Mouse (Mus musculus) liver, embryonic 15.5 days (tissue): ENCODE measurements around the gene Cdk2ap1. TPM values are rescaled to one million over a fixed set of nuclear protein-coding genes. Genes with fewer than 3 reads are reported as not detected.
"Not testable (repeated sequence)": the region's sequence is repeated elsewhere in the genome, so short reads cannot be mapped to it uniquely, and the experiment has no call there.

Experiments
- ATAC-seq: fragments of 200-750 bp; cut with Nextera tagmentation; 2 replicates; pipeline ENCODE4 v1.8.0; 2017; ENCODE audit warnings: moderate number of reproducible peaks, mild to moderate bottlenecking, moderate library complexity; ENCODE audit not compliant: insufficient read depth
- H3K27ac ChIP-seq: fragments of 300-500 bp; sonication (generic); replicated peaks from 2 replicates; pipeline ENCODE4 v1.5.1; 2015; ENCODE audit warnings: mild to moderate bottlenecking, inconsistent platforms
- H3K27me3 ChIP-seq: fragments of 300-500 bp; sonication (generic); 2 replicates; pipeline ENCODE4 v1.6.1; 2015; ENCODE audit warnings: mild to moderate bottlenecking, inconsistent platforms
- H3K36me3 ChIP-seq: fragments of 300-500 bp; sonication (generic); replicated peaks from 2 replicates; pipeline ENCODE4 v1.6.1; 2015; ENCODE audit warnings: moderate library complexity, mild to moderate bottlenecking, inconsistent platforms
- H3K4me1 ChIP-seq: fragments of 300-500 bp; sonication (generic); replicated peaks from 2 replicates; pipeline ENCODE4 v1.6.1; 2015; ENCODE audit warnings: inconsistent platforms
- H3K4me2 ChIP-seq: fragments of 300-500 bp; sonication (generic); 2 replicates; pipeline ENCODE4 v1.6.1; 2015; ENCODE audit warnings: moderate library complexity, mild to moderate bottlenecking, inconsistent platforms
- H3K4me3 ChIP-seq: fragments of 300-500 bp; sonication (generic); replicated peaks from 2 replicates; pipeline ENCODE4 v1.5.1; 2015; ENCODE audit warnings: mild to moderate bottlenecking, inconsistent platforms
- H3K9ac ChIP-seq: fragments of 300-500 bp; sonication (generic); 2 replicates; pipeline ENCODE4 v1.6.1; 2015; ENCODE audit warnings: moderate library complexity, mild to moderate bottlenecking, inconsistent platforms
- H3K9me3 ChIP-seq: fragments of 300-500 bp; sonication (generic); replicated peaks from 2 replicates; pipeline ENCODE4 v1.6.1; 2016; ENCODE audit warnings: inconsistent platforms
- WGBS: fragments of 180-500 bp; shearing (Covaris S2); methylation state at CpG from one replicate; pipeline ENCODE4 v1.1.7; 2015; ENCODE audit warnings: mixed read lengths; ENCODE audit not compliant: insufficient replicate concordance; 5-methylcytosine and 5-hydroxymethylcytosine counted together
- polyA plus RNA-seq: library from polyadenylated mRNA; unstranded; fragments of >200 nt; fragmentation: Nextera tagmentation; extraction: Ambion mirVana; gene quantifications from 2 replicates; pipeline ENCODE4 v1.2.1, GENCODE M21; 2015

Gene Cdk2ap1
- polyA plus RNA-seq, 1 experiment from 2014 or later, result 31.1 TPM

- H3K9ac ChIP-seq, result peak overlapping the region; percentile 73
- no peaks in the 10 kb centered on the region for H3K9me3 ChIP-seq
- no peaks in the 10 kb centered on the region for H3K27me3 ChIP-seq
- 1% methylated on average over 8 of the region's 8 CpGs for WGBS
- H3K36me3 ChIP-seq, result peaks cover 21% of the 10 kb centered on the region
- peaks cover 23% of the 10 kb centered on the region for H3K4me1 ChIP-seq
- peak overlapping the region; percentile 93 for H3K27ac ChIP-seq
- peak overlapping the region; percentile 89 for H3K4me2 ChIP-seq
- no peak for ATAC-seq
- peak overlapping the region; percentile 80 for H3K4me3 ChIP-seq
Observed at GRCm38 (mm10) chr5:124326829-124327228, 36.1 kb downstream of the Cdk2ap1 start.

- Histone ChIP-seq H3K36me3 (peaks cover 58% of the 10 kb centered on the region), H3K4me2 (no peak overlapping the region), H3K9ac (no peak overlapping the region), H3K4me3 (no peak overlapping the region), H3K27me3 (no peaks in the 10 kb centered on the region), H3K4me1 (peaks cover 14% of the 10 kb centered on the region), H3K27ac (no peak overlapping the region), H3K9me3 (no peaks in the 10 kb centered on the region)
- ATAC-seq, result peak; percentile 67; the same call in 1 of the 2 replicates
- 39% methylated on average over 7 of the region's 7 CpGs for WGBS
Observed at GRCm38 (mm10) chr5:124317648-124318047, 45.2 kb downstream of the Cdk2ap1 start.

GRCm38 (mm10) chr5:124315941-124316340 lies 46.9 kb downstream of the Cdk2ap1 start:
- no peaks in the 10 kb centered on the region for H3K27me3 ChIP-seq
- H3K27ac ChIP-seq, result no peak overlapping the region
- peaks cover 14% of the 10 kb centered on the region for H3K4me1 ChIP-seq
- H3K9me3 ChIP-seq, result 0 out of 2 replicates have a peak, but pooled peaks cover 4% of the 10 kb centered on the region
- 89% methylated on average over 11 of the region's 11 CpGs for WGBS
- no peak overlapping the region for H3K4me3 ChIP-seq
- H3K4me2 ChIP-seq, result no peak overlapping the region
- ATAC-seq, result no peak
- H3K36me3 ChIP-seq, result peaks cover 62% of the 10 kb centered on the region
- H3K9ac ChIP-seq, result no peak overlapping the region

DNA sequence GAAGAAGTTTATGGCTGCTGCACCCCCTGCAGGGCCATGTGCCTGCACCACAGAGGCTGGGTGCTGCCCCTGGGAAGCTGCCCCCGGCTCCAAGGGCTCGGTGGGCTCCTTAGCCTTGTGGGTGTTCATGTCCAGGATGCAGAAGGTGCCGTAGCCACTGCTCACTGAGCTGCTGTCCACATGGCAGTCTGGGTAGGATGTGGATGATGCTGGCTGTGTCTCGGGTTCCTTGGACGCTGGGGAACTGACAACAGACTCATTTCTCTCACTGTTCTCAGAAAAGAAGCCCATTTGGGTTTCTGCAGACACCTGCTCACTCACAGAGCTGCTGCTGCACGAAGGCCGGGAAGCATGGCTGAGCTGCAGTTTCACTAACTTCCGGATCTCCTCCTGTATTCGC lies 47.4 kb downstream of the Cdk2ap1 start:
- Histone ChIP-seq H3K36me3 (peaks cover 58% of the 10 kb centered on the region), H3K4me1 (peaks cover 14% of the 10 kb centered on the region), H3K4me2 (no peak overlapping the region), H3K27me3 (no peaks in the 10 kb centered on the region), H3K9ac (no peak overlapping the region), H3K9me3 (0 out of 2 replicates have a peak, but pooled peaks cover 4% of the 10 kb centered on the region), H3K4me3 (no peak overlapping the region), H3K27ac (no peak overlapping the region)
- no peak for ATAC-seq
- WGBS, result 86% methylated on average over 9 of the region's 9 CpGs

DNA sequence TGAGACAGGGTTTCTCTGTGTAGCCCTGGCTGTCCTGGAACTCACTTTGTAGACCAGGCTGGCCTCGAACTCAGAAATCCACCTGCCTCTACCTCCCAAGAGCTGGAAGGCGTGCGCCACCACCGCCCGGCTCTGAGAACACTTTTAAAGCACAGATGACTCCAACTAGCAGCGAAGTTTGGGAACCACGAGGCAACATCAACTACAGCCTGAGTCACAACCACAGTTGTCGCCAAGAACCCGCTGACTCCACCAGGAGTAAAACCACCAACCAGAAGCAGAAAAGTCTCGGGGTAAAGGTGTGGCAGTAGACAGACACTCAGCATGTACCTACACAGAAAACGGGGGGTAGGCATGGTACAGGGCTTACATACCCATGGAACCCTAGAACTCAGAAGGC lies 52.8 kb downstream of the Cdk2ap1 start:
- Histone ChIP-seq H3K27me3 (no peaks in the 10 kb centered on the region), H3K4me3 (no peak overlapping the region), H3K9me3 (0 out of 2 replicates have a peak, but pooled peaks cover 4% of the 10 kb centered on the region), H3K9ac (no peak overlapping the region), H3K4me2 (no peak overlapping the region), H3K27ac (no peak overlapping the region), H3K36me3 (peaks cover 72% of the 10 kb centered on the region), H3K4me1 (no peaks in the 10 kb centered on the region)
- 80% methylated on average over 11 of the region's 11 CpGs for WGBS
- no peak for ATAC-seq

DNA sequence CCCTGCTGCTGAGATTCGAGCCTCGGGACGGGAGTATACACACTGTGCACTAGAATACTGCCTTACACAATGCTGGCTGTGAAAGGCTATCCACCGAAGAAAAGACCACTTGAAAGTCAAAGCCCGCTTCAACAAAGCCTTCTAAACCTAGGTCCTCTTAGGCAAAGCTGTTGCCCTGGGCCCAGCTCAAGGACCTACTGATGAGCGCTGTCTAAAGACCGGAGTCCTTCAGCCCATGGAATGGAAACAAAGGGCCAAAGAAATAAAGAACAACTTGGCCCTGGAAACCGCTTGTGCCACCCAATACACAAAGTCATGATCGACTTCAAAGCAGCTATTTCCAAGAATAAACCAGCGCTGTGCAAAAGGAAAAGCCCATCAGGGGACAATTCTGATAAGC lies 53.7 kb downstream of the Cdk2ap1 start:
- WGBS, result 84% methylated on average over 10 of the region's 10 CpGs
- no peaks in the 10 kb centered on the region for H3K4me1 ChIP-seq
- H3K4me2 ChIP-seq, result no peak overlapping the region
- no peak overlapping the region for H3K27ac ChIP-seq
- H3K27me3 ChIP-seq, result no peaks in the 10 kb centered on the region
- H3K36me3 ChIP-seq, result peaks cover 64% of the 10 kb centered on the region
- H3K4me3 ChIP-seq, result no peak overlapping the region
- no peak overlapping the region for H3K9ac ChIP-seq
- ATAC-seq, result no peak
- 0 out of 2 replicates have a peak, but pooled peaks cover 4% of the 10 kb centered on the region for H3K9me3 ChIP-seq

- H3K36me3 ChIP-seq, result peaks cover 53% of the 10 kb centered on the region
- not testable (repeated sequence) for H3K4me2 ChIP-seq, ATAC-seq, H3K4me1 ChIP-seq, H3K27me3 ChIP-seq, H3K9me3 ChIP-seq, H3K27ac ChIP-seq, H3K4me3 ChIP-seq, H3K9ac ChIP-seq
- WGBS, result 77% methylated on average over 6 of the region's 6 CpGs
Observed at GRCm38 (mm10) chr5:124302853-124303252, 60.0 kb downstream of the Cdk2ap1 start.

- no peaks in the 10 kb centered on the region for H3K4me1 ChIP-seq
- no peak overlapping the region for H3K9ac ChIP-seq
- no peaks in the 10 kb centered on the region for H3K27me3 ChIP-seq
- H3K9me3 ChIP-seq, result no peaks in the 10 kb centered on the region
- H3K4me2 ChIP-seq, result no peak overlapping the region
- H3K27ac ChIP-seq, result no peak overlapping the region
- 63% methylated on average over 4 of the region's 4 CpGs for WGBS
- ATAC-seq, result no peak
- peaks cover 47% of the 10 kb centered on the region for H3K36me3 ChIP-seq
- no peak overlapping the region for H3K4me3 ChIP-seq
Observed at GRCm38 (mm10) chr5:124300132-124300531, 62.8 kb downstream of the Cdk2ap1 start.

DNA sequence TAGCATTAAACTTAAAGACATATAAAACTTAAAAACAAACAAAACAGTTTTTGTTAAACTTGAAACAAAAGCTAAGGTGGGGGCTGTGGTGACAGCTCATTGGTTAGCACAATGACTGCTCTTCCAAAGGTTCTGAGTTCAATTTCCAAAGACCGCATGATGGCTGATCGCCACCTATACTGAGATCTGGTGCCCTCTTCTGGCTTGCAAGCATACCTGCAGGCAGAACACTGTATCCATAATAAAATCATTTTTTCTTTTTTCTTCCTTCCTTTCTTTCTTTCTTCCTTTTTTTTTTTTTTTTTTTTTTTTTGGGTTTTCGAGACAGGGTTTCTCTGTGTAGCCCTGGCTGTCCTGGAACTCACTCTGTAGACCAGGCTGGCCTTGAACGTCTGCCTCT lies 63.6 kb downstream of the Cdk2ap1 start:
- not testable (repeated sequence) for ATAC-seq, H3K27me3 ChIP-seq, H3K4me3 ChIP-seq, H3K27ac ChIP-seq, H3K4me1 ChIP-seq, H3K9me3 ChIP-seq, H3K9ac ChIP-seq, H3K4me2 ChIP-seq
- WGBS, result 49% methylated on average over 4 of the region's 4 CpGs
- H3K36me3 ChIP-seq, result peaks cover 49% of the 10 kb centered on the region

- WGBS, result 80% methylated on average over 4 of the region's 4 CpGs
- Histone ChIP-seq H3K36me3 (peaks cover 60% of the 10 kb centered on the region), H3K4me1 (no peaks in the 10 kb centered on the region), H3K9ac (no peak overlapping the region), H3K27me3 (no peaks in the 10 kb centered on the region), H3K27ac (no peak overlapping the region), H3K4me3 (no peak overlapping the region), H3K9me3 (no peaks in the 10 kb centered on the region), H3K4me2 (no peak overlapping the region)
- ATAC-seq, result no peak
Observed at GRCm38 (mm10) chr5:124296475-124296874, 66.4 kb downstream of the Cdk2ap1 start.
